Mouse (Mus musculus): Measurements from ENCODE around the gene Rnaseh2c. TPM values are rescaled to one million over a fixed set of nuclear protein-coding genes. Genes with fewer than 3 reads are reported as not detected.

Gene Rnaseh2c
- 100 to 1,000 TPM in 1 of 2 experiments, 10 to 100 TPM in 1; 55.0 to 102 TPM for polyA plus RNA-seq (2017; shearing (Covaris generic))

DNA sequence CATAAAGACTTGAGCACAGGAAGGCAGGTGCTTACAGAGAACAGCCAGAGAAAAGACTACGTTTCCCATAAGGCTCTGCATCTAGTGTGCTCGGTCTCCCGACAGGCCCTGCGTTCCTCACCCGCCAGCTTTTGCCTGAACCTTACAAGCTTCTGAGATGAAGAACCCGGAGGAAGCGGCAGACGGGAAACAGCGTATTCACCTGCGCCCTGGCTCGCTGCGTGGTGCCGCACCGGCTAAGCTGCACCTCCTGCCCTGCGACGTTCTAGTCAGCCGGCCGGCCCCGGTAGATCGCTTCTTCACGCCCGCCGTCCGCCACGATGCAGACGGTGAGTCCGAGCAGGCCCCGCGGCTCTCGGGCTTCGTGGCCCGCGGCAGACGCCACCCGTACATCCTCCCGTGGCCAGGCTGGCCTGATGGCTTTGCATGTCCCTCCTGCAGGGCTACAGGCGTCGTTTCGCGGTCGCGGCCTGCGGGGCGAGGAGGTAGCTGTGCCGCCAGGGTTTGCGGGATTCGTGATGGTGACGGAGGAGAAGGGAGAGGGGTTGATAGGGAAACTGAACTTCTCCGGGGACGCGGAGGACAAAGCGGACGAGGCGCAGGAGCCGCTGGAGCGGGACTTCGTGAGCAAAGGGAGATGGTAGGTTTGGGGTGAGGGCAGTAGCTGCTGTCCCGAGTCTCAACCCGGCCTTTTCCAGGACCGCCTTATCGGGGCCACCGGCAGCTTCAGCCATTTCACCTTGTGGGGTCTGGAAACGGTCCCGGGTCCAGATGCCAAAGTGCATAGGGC, at the start of gene Rnaseh2c:
Gene Rnaseh2c, plus strand, starts transcription at position 122 of the 790 bp plus-strand sequence.
- peak; percentile 99 for ATAC-seq

DNA sequence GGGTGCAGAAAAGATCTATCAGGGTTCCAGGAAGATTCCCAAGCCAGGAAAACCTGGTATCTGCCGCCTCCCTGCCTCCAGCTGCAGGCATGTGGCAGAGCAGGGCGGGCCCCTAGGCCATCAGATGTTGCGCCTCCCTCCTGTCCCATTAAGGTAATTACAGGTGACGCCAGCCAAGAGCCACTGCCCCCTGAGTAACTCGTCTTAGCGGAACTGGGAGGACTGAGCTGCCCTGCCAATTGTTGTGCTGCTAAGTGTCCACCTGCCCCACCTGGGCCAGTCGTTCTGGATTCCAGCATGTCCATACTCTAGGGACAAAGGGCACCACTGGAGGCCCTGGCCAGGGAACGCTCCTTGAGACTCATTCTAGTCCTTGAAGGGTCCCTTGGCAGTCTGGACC, 47.9 kb upstream of the Rnaseh2c start:
- ATAC-seq = no peak

DNA sequence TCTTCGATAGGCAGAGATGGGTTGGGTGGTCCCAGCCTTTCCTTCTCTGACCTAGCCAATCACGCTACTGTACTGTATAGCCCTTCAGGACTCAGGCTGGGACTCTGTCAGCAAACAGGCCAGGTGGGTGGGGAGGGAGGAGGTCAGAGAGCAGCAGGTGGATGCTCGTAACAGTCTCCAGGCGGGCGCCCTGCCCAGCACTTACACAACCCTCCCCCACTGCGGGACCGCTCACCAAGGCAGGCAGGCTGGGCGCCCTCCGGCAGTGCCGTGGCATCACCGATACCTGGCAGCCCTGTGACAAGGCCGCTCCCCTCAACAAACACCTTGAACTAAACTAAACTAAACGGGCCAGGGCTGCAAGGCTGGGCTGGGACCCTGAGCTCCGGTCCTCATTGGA, 47.5 kb upstream of the Rnaseh2c start:
- no peak for ATAC-seq

DNA sequence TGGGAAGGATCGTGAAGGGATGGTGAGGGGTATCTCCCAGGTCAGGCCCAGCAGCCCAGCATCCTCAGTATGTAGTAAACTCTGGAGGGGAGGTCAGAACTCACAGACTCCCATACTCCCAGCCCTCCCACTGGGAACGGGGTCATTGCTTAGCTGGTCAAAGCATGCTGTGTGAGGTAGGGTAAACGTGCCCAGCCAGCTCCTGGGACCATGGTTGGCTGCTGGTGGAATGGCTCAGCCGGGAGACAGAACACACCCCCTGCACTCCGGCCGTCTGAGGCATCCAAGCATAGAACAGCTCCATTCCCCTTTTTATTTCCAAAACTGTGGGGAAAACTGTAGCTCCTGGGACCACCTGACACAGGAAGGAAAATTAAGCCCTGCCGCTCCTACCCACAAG, 43.5 kb upstream of the Rnaseh2c start:
- ATAC-seq = no peak

DNA sequence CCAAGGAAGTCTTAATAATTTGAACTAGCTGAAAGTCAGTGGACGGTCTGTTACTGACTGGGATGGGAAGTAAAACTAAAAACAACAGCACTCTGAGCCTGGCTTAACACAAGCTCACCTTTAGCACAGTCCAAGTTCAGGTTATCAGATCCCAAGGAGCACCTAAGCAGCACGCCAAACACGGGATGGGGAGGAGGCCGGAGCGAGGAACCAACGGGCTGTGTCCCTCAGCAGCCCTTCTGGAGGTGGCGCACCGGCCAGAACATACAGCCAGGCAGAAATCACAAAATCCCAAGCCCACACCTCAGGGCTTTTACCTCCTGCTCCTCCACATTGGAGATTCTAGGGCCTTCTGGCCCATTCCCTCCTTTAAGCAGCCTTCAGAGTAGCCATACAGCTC, 42.9 kb upstream of the Rnaseh2c start:
- no peak for ATAC-seq

DNA sequence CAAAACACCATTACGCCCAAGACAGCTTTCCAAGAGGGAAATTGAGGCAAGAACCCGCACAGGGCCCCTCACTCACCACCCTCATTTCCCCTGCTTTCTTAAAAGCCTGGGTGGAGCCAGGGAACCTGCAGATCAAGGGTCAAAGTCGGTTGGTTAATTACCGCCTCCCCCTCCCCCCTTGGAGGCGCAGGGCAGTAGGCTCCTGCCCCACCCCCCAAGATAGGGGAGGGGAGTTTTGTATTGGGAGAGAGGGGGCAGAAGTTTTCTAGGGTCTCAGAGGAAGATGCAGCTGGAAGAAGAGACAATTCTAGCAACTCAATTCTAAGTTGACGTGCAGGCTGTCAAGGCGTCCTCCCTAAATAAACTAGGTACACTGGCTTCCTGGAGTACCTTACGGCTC, 42.4 kb upstream of the Rnaseh2c start:
- no peak for ATAC-seq

DNA sequence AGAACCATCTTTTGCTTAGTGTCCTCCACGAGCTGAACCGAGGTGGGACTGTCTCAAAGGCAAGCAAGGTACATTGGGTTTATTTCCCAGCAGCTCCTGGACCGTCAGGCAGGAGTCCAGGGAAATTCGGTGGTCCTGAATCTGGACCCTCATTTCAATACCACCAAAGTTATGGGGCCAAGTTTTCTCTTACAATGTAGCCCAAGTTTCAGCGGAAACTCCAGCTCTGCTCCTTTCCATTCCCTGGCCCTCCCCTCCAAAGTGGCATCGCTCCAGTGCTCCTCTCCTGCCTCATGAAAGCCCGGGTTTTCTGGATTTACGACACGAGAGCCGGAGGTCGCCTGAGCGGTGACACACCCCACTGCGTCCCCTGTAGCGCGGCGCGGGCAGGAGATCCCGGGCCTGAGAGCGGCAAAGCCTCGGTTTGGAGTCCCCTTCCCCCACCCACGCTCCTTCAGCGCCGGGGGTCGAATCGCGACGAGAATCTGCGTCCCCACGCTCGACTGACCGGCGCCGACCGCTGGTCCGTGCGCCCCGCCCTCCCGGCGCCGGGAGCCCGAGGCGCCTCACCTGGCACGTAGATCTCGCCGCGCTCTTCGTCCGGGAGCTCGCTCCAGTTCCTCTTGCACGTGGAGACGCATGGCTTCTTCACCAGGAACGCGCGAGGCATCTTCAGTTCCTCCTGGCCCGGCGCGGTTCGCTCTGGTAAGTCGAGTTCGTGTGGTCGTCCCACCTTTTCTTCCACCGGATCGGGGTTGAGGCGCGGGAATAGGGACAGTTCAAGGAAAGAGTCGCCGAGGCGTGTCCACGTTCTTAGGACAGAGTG, 41.8 kb upstream of the Rnaseh2c start:
- no peak for ATAC-seq

DNA sequence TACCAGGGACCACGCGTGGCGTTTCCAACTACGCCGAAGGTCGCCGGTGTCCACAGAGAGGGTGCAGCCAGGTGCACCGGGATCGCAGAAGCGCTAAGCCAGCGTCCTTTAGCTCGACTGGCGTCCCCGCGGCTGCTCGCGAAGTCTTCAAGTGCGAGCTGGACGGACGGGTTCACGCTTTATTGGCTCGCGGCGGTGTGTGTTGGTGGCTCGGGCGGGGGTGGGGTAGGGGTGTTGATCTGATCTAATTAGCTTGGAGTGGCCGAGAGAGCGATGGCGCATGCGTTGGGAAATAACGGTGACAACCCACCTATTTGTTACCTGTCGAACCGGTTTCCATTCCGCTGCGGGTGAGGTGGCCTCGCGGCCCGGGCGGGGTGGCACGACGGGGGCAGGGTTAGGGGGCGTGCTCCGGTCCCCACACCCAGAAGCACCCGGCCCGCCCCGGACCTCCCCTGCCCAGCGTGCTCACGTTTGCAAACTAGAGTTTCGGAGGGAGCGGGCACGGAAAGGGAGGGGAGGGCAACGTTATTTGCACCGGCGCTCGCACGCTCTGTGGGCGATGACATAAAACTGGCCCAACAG, 41.1 kb upstream of the Rnaseh2c start, which contains the start of gene Ovol1:
Gene Ovol1, minus strand, starts transcription at position 190 of the 585 bp plus-strand sequence.
- ATAC-seq = no peak

DNA sequence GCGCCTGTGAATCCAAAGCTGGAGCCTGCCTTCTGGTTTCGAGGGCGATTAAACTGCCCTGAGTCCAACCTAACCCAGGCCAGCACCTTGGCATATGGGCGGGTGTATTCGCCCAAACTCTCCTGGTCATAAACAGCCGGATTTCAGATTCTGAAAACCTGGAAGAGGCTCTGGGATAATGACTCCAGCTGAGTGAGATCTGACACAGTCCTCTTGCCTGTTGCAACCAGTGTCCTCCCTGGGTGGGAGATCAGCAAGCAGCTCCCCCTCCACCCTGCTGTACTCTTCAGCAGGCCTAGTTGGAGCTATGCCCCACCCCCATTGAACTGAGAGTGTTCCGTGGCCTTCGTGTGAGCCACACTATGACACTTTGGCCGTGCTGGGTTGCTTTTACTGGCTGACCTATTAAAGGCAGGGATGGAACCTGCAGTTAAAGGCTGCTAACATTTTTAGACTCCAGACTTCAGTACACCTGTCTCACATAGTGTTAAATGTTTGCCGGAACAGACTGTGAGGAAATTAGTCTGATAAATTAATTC, 40.4 kb upstream of the Rnaseh2c start:
- no peak for ATAC-seq

DNA sequence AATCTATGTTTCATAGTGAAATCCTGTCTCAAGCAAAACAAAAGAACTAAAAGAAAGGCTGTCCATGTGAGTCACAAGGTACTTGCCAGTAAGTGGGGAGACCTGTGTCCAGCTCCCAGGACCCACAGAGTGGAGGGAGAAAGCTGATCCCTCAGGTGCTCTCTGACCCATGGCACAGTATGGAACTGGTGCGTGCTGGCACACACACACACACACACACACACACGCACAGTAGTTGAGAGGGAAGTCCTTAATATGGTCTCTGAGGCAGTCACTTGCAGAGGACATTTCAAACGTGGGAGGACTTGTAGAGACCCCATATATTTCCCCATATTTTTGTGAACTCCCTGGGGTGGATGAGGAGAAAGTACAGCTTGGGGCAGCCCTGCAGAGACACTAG, 39.8 kb upstream of the Rnaseh2c start:
- no peak for ATAC-seq

DNA sequence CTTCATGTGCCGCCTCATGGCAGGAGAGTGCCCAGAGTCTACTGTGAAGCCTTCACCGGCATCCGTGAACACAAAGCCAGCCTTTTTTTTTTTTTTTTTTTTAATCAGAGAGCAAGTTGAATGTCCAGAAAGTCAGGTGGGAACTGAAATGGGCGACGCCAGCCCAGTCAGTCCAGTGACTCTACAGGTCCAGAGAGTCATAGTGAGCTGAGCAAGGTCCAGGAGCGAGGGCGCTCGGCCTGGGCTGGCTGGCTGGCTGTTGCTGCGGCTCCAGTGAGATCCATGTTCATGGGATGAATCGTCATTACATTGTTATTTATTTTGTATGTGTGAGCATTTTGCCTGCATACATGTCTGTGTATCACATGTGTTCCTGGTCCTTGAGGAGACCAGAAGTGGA, 38.9 kb upstream of the Rnaseh2c start:
- ATAC-seq = no peak

DNA sequence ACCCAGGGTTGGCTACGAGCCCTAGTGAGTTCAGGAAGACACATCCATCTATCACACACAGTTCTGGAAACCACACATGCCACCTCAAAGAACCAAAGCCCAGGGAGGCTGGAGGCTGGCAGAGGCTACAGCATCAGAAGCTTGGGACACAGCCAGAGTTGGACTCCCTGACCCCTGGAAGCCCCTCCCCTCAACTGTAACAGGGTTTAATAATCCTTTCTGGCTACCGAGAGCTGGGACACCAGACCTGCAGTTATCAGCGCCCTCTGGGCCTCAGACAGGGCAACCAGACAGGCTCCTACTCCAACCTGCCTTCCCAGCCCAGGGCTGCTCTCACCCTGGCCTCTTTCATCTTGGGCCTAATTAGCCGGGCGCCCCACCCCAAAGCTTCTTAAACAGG, 35.4 kb upstream of the Rnaseh2c start:
- no peak for ATAC-seq

DNA sequence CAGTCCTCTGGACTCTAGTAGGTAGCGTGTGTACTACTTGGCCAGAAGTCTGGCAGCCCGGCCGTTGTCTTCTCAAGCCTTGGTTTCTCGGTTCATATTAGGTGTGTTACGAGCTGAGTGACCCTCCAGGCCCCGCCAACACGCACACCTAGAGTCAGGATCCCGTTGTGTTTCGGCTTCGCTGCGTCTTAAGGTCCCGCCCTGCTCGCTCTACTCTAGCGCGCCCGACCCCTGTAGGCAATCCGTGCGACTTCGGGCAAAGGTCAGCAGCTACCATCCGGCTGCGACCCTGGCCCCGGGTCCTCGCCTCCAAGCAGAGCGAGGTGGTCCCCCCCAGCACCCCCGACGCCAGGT, 34.5 kb upstream of the Rnaseh2c start:
- ATAC-seq = peak; percentile 39

DNA sequence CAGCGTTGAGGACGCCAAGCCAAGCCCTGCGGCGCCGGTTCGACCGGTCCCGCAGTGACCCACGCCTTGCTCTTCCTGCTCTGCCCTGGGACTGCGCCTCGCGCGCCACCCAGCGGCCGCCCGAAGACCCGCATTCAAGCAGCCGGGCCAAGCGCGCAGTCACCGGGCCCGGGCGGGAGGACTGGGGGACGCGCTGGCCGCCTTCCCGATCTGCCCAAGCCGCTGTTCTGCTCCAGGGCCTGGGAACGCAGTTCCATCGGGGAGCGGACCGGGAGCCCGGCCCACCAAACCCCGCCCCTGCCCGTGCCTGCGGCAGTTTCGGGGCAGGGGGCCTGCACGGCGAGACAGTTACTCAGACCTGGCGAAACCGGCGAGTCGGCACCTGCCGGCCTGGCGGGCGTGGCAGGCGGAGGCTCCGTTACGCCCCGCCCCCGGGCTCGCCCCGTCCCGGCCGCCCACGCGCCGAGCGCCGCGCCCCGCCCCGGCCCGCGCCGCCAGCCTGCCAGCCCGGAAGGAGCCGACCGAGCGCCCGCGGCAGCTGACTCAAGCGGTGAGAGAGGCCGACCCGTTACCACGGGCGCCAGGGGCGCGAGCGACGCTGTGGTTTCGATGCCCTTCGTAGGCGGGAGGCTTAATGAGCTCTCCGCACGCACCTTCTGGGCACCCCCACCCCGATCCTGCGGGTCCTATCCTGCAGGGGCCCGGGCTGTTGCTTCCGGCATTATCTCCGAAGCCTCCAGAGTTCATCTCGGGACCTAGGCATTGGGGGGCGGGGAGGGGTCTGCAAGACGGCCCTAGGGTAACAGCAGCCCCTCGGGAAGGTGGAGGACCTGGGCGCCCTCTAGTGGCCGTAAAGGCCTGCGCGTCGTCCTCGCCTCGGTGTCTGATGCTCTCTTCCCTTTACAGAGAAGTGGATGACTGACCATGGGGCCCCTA, 33.9 kb upstream of the Rnaseh2c start, which contains the start of gene Ap5b1:
Gene Ap5b1, plus strand, starts transcription at position 492 of the 936 bp plus-strand sequence.
- peak; percentile 76 for ATAC-seq

DNA sequence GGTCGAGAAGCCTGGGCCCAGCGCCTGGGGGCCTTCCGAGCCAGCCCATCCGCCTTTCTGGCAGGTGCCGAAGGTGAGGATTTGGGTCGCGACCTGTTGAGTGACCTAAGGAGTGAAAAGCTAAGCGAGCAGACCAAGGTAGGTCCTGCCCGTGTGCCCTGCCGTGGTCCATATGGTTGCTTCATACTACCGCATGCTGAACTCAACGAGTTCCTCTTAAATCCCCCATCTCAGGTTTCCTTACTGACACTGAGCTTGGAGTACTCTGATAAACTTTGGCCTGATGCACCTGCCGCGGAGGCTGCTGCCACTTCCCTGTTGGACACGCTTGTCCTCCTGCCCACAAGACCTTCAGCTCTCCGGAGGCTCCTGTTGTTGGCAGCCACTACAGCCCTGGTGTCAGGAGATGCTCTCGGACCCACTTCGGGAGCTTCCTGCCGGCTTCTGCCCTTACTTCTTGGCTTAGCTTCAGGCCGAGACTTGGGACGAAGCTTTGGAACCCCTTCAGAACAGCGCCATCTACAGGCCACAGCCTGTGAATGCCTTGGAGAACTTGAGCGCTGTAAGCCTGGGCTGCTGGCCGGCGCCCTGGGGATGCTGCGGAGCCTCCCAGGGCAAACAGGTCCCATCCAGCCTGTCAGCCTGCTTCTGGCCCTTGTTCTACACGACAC, 33.1 kb upstream of the Rnaseh2c start:
- peak; percentile 3 for ATAC-seq

DNA sequence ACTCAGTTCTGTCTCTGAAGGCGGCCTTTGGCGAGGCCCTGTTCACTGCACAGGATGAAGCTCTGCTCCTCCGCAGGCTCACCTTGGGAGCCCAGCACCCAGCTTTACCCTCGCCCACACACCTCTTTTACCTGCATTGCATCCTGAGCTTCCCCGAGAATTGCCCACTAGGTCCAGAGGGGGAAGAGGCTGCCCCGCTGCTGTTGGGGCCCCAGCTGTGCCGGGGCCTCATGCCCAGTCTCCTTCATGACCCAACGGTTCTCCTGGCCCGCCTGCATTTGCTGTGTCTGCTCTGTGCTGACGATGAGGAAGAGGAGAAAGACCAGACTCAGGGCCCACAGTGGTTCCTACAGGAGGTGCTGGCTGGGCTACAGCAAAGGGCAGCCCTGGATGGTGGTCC, 32.2 kb upstream of the Rnaseh2c start:
- no peak for ATAC-seq

DNA sequence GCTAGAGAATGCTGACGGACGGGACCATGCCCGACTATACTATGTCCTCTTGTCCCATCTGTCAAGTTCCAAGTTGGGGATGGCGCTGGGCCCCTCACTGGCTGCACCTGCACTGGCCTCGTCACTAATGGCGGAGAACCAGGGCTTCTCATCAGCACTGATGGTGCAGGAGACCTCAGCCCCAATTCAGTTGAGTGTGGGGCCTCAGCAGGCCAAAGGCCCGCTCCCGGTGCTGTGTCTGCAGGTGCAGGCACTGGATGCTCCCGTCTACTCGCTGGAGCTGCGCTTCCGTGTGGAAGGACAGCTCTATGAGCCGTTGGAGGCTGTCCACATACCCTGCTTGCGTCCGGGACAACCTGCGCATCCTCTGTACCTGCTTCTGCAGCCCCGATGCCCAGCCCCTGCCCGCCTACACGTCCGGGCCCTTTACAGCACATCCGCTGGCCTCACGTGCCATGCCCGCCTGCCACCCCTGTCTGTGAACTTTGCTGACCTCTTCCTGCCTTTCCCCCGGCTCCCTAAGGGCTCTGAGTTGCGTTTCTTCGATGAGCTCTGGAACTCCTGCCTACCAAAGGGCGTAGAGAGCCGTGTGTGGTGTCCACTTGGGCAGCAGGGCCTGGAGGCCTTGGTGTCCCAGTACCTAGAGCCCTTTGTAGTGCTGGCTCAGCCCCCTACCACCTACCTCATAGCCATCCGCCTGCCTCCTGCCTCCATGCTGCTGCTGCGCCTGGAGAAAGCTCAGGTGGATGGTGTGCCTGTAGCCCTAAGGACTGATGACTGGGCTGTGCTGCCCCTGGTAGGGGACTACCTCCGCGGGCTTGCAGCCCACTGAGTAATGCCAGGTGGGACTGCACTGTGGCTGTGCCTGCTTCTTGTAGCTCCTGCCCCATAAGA, 31.1 kb upstream of the Rnaseh2c start:
- no peak for ATAC-seq

DNA sequence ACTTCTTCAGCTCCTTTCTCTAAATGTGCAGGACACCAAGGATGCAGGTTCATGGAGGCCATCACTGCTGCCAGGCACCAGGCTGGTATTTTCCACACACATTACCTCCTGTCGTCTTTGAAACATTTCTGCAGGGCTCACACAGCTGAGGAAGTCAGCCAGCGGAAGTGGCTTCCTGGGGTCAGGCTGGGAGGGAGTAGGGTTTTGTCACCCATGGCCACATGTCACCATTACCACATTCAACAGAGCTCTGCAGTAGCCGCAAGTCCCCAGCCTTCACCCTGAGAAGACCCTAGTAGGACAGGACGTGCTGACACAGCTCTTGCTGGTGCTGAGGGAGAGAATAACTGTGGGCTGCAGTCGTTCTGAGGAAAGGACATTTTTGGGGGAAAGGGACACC, 29.8 kb upstream of the Rnaseh2c start:
- peak; percentile 31 for ATAC-seq

DNA sequence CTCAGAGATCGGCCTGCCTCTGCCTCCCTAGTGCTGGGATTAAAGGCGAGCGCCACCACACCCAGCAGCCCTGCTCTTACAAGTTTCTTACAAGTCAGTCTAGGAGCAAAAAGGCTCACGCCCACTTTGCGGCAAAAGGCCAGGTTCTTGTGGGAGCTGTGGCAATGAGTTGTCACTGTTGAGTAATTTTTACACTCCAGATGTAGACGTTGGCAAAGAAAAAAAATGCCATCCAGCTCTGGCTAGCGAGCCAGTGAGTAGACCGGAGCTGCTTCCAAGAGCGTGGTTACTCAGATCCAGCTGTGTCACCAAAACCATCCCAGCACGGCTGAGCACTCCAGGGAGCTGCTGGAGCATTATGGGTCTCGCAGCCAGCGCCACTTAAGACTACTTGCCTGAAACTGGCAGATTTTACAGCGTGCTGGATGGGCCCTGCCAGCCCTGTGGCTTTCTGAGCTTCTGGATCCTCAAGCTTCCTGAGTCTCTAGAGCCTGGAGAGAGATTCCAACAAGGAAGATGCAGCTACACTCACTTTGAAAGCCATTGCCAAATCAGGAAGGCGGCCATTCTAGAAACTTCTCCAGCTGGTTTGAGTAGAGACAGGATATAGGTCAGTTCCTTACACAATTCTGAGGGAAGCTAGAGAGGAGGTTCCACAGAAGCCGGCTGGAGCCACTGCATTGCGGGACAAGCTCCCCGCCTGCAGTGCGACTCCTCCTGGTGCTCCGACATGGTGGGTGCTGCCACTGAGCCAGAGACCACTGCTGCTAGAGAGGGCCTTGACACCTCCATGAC, 29.1 kb upstream of the Rnaseh2c start:
- ATAC-seq = no peak

All from CD4-positive, CD25-positive, alpha-beta regulatory T cell, adult 4 months (primary cell).